Mouse (Mus musculus): ENCODE results near the gene Rhox11. TPM values are rescaled to one million over a fixed set of nuclear protein-coding genes. Genes with fewer than 3 reads are reported as not detected.

Rhox11 gene
- polyA plus RNA-seq (2012; ENCODE audit: low replicate concordance): not detected in 2 replicates

DNA sequence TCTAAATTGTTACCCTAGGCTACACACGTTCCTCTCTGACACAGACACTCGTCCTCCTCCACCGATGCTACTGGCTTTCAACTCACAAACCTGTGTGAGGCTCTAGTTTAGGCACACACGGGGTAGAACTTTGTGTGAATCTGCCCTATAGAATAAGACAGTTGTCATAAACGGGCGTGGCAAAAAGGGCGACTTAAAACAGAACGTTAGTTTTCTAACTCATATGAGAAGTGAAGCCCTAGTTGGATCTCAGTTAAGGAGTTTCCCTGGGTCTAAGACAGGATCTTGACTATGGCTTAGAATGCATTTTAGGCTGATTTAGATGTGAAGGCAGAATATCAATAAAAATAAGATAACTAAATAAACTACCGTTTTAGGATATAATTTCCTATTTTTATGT is at the start of gene Rhox11:
Rhox11 (minus strand) TSS at position 101 of the 400 bp plus-strand sequence.

GRCm38 (mm10) chrX:38120982-38121381 is 36.0 kb upstream of the Rhox11 start, which contains the start of gene Rhox13:
Gene Rhox13 (plus strand): TSS chrX:38121219.

DNA sequence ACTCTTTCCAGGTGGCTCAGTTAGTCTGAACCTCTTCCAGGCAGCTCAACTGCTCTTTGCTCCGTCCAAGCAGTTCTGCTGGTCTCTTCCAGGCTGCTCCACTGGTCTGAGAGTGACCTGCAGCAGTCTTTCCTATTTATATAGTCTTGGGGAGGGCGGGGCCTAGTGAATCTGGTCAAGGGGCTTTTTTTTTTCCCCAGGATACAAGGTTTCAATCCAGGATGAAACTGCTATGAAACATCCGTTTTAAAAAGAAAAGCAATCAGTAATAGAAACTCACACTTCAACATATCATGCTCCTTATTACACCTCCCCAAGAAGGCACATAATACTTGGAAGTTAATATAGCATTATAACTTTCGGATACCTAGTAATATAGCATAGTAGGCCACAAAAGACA is 25.9 kb upstream of the Rhox11 start, which contains the start of gene Rhox12:
Rhox12 (minus strand) TSS at position 101 of the 400 bp plus-strand sequence.

GRCm38 (mm10) chrX:38066175-38066574 is 18.8 kb downstream of the Rhox11 start, which contains the start of gene Rhox10:
Gene Rhox10 (plus strand): TSS chrX:38066475.

GRCm38 (mm10) chrX:38043014-38043413 is 41.9 kb downstream of the Rhox11 start, which contains the start of gene Btg1-ps2:
Gene Btg1-ps2 (minus strand): TSS chrX:38043114.

Other genes starting within 250 kb of the Rhox11 start
- gene Rhox8, start 206.2 kb downstream of the Rhox11 start, polyA plus RNA-seq (2012; ENCODE audit: low replicate concordance): not detected in 2 replicates
- not detected in 2 replicates for gene Rhox7b, start 187.9 kb downstream of the Rhox11 start, polyA plus RNA-seq (2012; ENCODE audit: low replicate concordance)
- 0.07 TPM in 1 of 2 replicates, not detected in the other for gene Rhox9, start 183.4 kb downstream of the Rhox11 start, polyA plus RNA-seq (2012; ENCODE audit: low replicate concordance)
- gene Btg1-ps1, start 66.3 kb downstream of the Rhox11 start, polyA plus RNA-seq (2012; ENCODE audit: low replicate concordance): not detected in 2 replicates
- not detected in 2 replicates for gene Btg1-ps2, start 42.0 kb downstream of the Rhox11 start, polyA plus RNA-seq (2012; ENCODE audit: low replicate concordance)
- gene Rhox10, start 18.7 kb downstream of the Rhox11 start, polyA plus RNA-seq (2012; ENCODE audit: low replicate concordance): not detected in 2 replicates
- gene Rhox12, start 25.8 kb upstream of the Rhox11 start, polyA plus RNA-seq (2012; ENCODE audit: low replicate concordance): not detected in 2 replicates
- not detected in 2 replicates for gene Rhox13, start 36.1 kb upstream of the Rhox11 start, polyA plus RNA-seq (2012; ENCODE audit: low replicate concordance)
- 3.6 and 4.1 TPM in 2 replicates for gene Zbtb33, start 104.7 kb upstream of the Rhox11 start, polyA plus RNA-seq (2012; ENCODE audit: low replicate concordance)
- 0.08 TPM in 1 of 2 replicates, not detected in the other for gene Tmem255a, start 167.3 kb upstream of the Rhox11 start, polyA plus RNA-seq (2012; ENCODE audit: low replicate concordance)
- gene Atp1b4, start 231.0 kb upstream of the Rhox11 start, polyA plus RNA-seq (2012; ENCODE audit: low replicate concordance): not detected in 2 replicates

All from hematopoietic multipotent progenitor cell, adult 10-12 weeks (in vitro differentiated cells).